Mouse (Mus musculus) MEL (cell line): Measurements from ENCODE around the gene Ppp2r2d.

Experiments
- CTCF ChIP-seq, 3 experiments: IDR thresholded peaks in 2 of 3; conservative IDR thresholded peaks in 1 of 3; 2 replicates each; pipeline ENCODE4 v1.5.1; 2011 to 2012; ENCODE audit warnings: low read length in 3 of 3, low read depth in 2 of 3, mild to moderate bottlenecking in 2 of 3, improper control_type of control experiment in 1 of 3, inconsistent platforms in 1 of 3, mixed read lengths in 1 of 3, moderate library complexity in 1 of 3; ENCODE audit not compliant: control insufficient read depth in 1 of 3, insufficient read depth in 1 of 3, poor library complexity in 1 of 3, severe bottlenecking in 1 of 3
- POLR2A ChIP-seq, 2 experiments: IDR thresholded peaks; 2 replicates each; pipeline ENCODE4 v1.6.1; 2011 to 2012; ENCODE audit warnings: low read length in 2 of 2, mild to moderate bottlenecking in 2 of 2, control low read depth in 1 of 2, improper control_type of control experiment in 1 of 2, low read depth in 1 of 2, moderate library complexity in 1 of 2; ENCODE audit not compliant: control insufficient read depth in 1 of 2, insufficient read depth in 1 of 2, poor library complexity in 1 of 2
- RAD21 ChIP-seq: IDR thresholded peaks from 2 replicates; pipeline ENCODE4 v1.6.1; 2011; ENCODE audit warnings: mild to moderate bottlenecking, low read depth, low read length, improper control_type of control experiment
- USF2 ChIP-seq, 2 experiments: IDR thresholded peaks; 2 replicates each; pipeline ENCODE4 v1.6.1; 2011 to 2012; ENCODE audit warnings: improper control_type of control experiment in 2 of 2, low read length in 2 of 2, borderline replicate concordance in 1 of 2, inconsistent platforms in 1 of 2, low read depth in 1 of 2, mild to moderate bottlenecking in 1 of 2; ENCODE audit not compliant: insufficient read depth in 1 of 2

- TF ChIP-seq POLR2A (IDR thresholded peaks at IDR 0.05; ENCODE audit: control insufficient read depth in 1 of 2, insufficient read depth in 1 of 2, low read depth in 1 of 2, low read length in 2 of 2, poor library complexity in 1 of 2), result peak; percentile 34 to 74; a peak in 3 of 4 replicates
- TF ChIP-seq RAD21, result peak; percentile 25
- peak; percentile 59 to 84 (median 77) for TF ChIP-seq CTCF (IDR thresholded peaks at IDR 0.05 in 2 of 3, conservative IDR thresholded peaks at IDR 0.05 in 1 of 3; ENCODE audit: control insufficient read depth in 1 of 3, insufficient read depth in 1 of 3, low read depth in 2 of 3, low read length in 3 of 3, poor library complexity in 1 of 3, severe bottlenecking in 1 of 3)
- no peak for TF ChIP-seq USF2 (IDR thresholded peaks at IDR 0.05; ENCODE audit: borderline replicate concordance in 1 of 2, insufficient read depth in 1 of 2, low read depth in 1 of 2, low read length in 2 of 2)
Measured at GRCm38 (mm10) chr7:138845544-138846391, at the start of gene Ppp2r2d, which contains the start of gene Mapk1ip1.
